Mouse (Mus musculus): ENCODE data around the gene Shisa9. TPM values are rescaled to one million over a fixed set of nuclear protein-coding genes. Genes with fewer than 3 reads are reported as not detected.

The Shisa9 gene
- total and polyA plus RNA-seq, 3 experiments: not detected

- H3K27me3 ChIP-seq (replicated peaks): peaks cover 61% of the 10 kb centered on the region
- no peak overlapping the region for H3K9ac ChIP-seq (ENCODE audit: insufficient read depth, low read depth)
- TF ChIP-seq CHD2 (IDR thresholded peaks at IDR 0.05; ENCODE audit: low read length) (no peak), MXI1 (IDR thresholded peaks at IDR 0.05; ENCODE audit: low read depth, low read length) (no peak), POLR2A (IDR thresholded peaks at IDR 0.05; ENCODE audit: low read depth, low read length) (no peak), CTCF (conservative IDR thresholded peaks at IDR 0.05 in 1 of 2, IDR thresholded peaks at IDR 0.05 in 1 of 2; ENCODE audit: low read depth in 2 of 2, low read length in 2 of 2) (no peak), USF2 (conservative IDR thresholded peaks at IDR 0.05; ENCODE audit: low read depth, low read length) (no peak), EP300 (IDR thresholded peaks at IDR 0.05; ENCODE audit: low read length) (no peak), ZNF384 (IDR thresholded peaks at IDR 0.05; ENCODE audit: low read depth, low read length) (no peak), IRF4 (IDR thresholded peaks at IDR 0.05; ENCODE audit: low read depth, low read length) (no peak), TBP (conservative IDR thresholded peaks at IDR 0.05; ENCODE audit: low read depth, low read length) (no peak), E2F4 (IDR thresholded peaks at IDR 0.05; ENCODE audit: insufficient replicate concordance, low read depth, low read length) (no peak), BHLHE40 (IDR thresholded peaks at IDR 0.05; ENCODE audit: low read depth, low read length) (no peak), NRF1 (IDR thresholded peaks at IDR 0.05; ENCODE audit: low read depth, low read length) (no peak)
- H3K4me1 ChIP-seq (ENCODE audit: control insufficient read depth in 1 of 2, insufficient read depth in 2 of 2): no peaks in the 10 kb centered on the region
- H3K79me2 ChIP-seq (replicated peaks; ENCODE audit: control insufficient read depth, extremely low read depth, insufficient read depth, poor library complexity, severe bottlenecking): no peaks in the 10 kb centered on the region
- no peak overlapping the region for H3K27ac ChIP-seq (ENCODE audit: insufficient read depth, low read depth)
- in situ Hi-C loops (cut with MboI; ENCODE audit: low pct_ligation_motif_present, low pct_unique_long_range_greater_than_20kb, low sequenced_read_pairs): loop anchor here (25.0 kb wide), 1 partner anchor 606 kb away; no protein-coding TSS in a partner anchor
- dilution Hi-C loops (cut with MboI; ENCODE audit: extremely low pct_ligation_motif_present, extremely low pct_unique_long_range_greater_than_20kb, low sequenced_read_pairs): no loop called here
- no peak overlapping the region for H3K4me3 ChIP-seq (replicated peaks in 1 of 3; ENCODE audit: low read depth in 2 of 3, low read length in 2 of 3, poor library complexity in 1 of 3)
- DNase-seq (ENCODE audit: extremely low read depth): no peak
- H3K4me2 ChIP-seq (ENCODE audit: insufficient read depth, low read depth, poor library complexity, severe bottlenecking): no peak overlapping the region
- no peaks in the 10 kb centered on the region for H3K9me3 ChIP-seq (replicated peaks; ENCODE audit: low read length)
- H3K36me3 ChIP-seq (replicated peaks in 1 of 2; ENCODE audit: control insufficient read depth in 1 of 2, insufficient read depth in 1 of 2, low read length in 1 of 2): no peaks in the 10 kb centered on the region
These were observed 234.2 kb downstream of the Shisa9 start for GRCm38 (mm10) chr16:12218151-12218532.

- dilution Hi-C loops (cut with MboI; ENCODE audit: extremely low pct_ligation_motif_present, extremely low pct_unique_long_range_greater_than_20kb, low sequenced_read_pairs): no loop called here
These were observed 235.9 kb downstream of the Shisa9 start for GRCm38 (mm10) chr16:12219821-12220220.

GRCm38 (mm10) chr16:12223537-12223936 is 239.6 kb downstream of the Shisa9 start:
- Histone ChIP-seq H3K27me3 (replicated peaks) (peaks cover 51% of the 10 kb centered on the region), H3K9me3 (replicated peaks; ENCODE audit: low read length) (no peaks in the 10 kb centered on the region), H3K4me3 (replicated peaks in 1 of 3; ENCODE audit: low read depth in 2 of 3, low read length in 2 of 3, poor library complexity in 1 of 3) (no peak overlapping the region), H3K36me3 (replicated peaks in 1 of 2; ENCODE audit: control insufficient read depth in 1 of 2, insufficient read depth in 1 of 2, low read length in 1 of 2) (no peaks in the 10 kb centered on the region), H3K79me2 (replicated peaks; ENCODE audit: control insufficient read depth, extremely low read depth, insufficient read depth, poor library complexity, severe bottlenecking) (no peaks in the 10 kb centered on the region), H3K27ac (ENCODE audit: insufficient read depth, low read depth) (no peak overlapping the region), H3K9ac (ENCODE audit: insufficient read depth, low read depth) (no peak overlapping the region), H3K4me2 (ENCODE audit: insufficient read depth, low read depth, poor library complexity, severe bottlenecking) (no peak overlapping the region), H3K4me1 (ENCODE audit: control insufficient read depth in 1 of 2, insufficient read depth in 2 of 2) (no peaks in the 10 kb centered on the region)
- in situ Hi-C loops (cut with MboI; ENCODE audit: low pct_ligation_motif_present, low pct_unique_long_range_greater_than_20kb, low sequenced_read_pairs): loop anchor here (25.0 kb wide), 1 partner anchor 611 kb away; no protein-coding TSS in a partner anchor
- dilution Hi-C loops (cut with MboI; ENCODE audit: extremely low pct_ligation_motif_present, extremely low pct_unique_long_range_greater_than_20kb, low sequenced_read_pairs): no loop called here
- DNase-seq (ENCODE audit: extremely low read depth): no peak
- TF ChIP-seq NRF1 (IDR thresholded peaks at IDR 0.05; ENCODE audit: low read depth, low read length): no peak
- TF ChIP-seq EP300 (IDR thresholded peaks at IDR 0.05; ENCODE audit: low read length): no peak
- no peak for TF ChIP-seq JUND (conservative IDR thresholded peaks at IDR 0.05; ENCODE audit: low read depth, low read length)
- no peak for TF ChIP-seq ELF1 (IDR thresholded peaks at IDR 0.05; ENCODE audit: low read depth, low read length)
- TF ChIP-seq BHLHE40 (IDR thresholded peaks at IDR 0.05; ENCODE audit: low read depth, low read length): no peak
- no peak for TF ChIP-seq ZKSCAN1 (IDR thresholded peaks at IDR 0.05; ENCODE audit: borderline replicate concordance, low read depth, low read length)
- TF ChIP-seq TCF12 (IDR thresholded peaks at IDR 0.05; ENCODE audit: low read depth, low read length): no peak
- TF ChIP-seq PAX5 (IDR thresholded peaks at IDR 0.05; ENCODE audit: low read length): no peak
- no peak for TF ChIP-seq ZC3H11A (IDR thresholded peaks at IDR 0.05; ENCODE audit: low read depth, low read length)
- no peak for TF ChIP-seq USF2 (conservative IDR thresholded peaks at IDR 0.05; ENCODE audit: low read depth, low read length)
- TF ChIP-seq CTCF (conservative IDR thresholded peaks at IDR 0.05 in 1 of 2, IDR thresholded peaks at IDR 0.05 in 1 of 2; ENCODE audit: low read depth in 2 of 2, low read length in 2 of 2): no peak
- no peak for TF ChIP-seq SIN3A (IDR thresholded peaks at IDR 0.05; ENCODE audit: low read length)
- no peak for TF ChIP-seq MAX (IDR thresholded peaks at IDR 0.05; ENCODE audit: low read length)
- no peak for TF ChIP-seq E2F4 (IDR thresholded peaks at IDR 0.05; ENCODE audit: insufficient replicate concordance, low read depth, low read length)
- no peak for TF ChIP-seq ZNF384 (IDR thresholded peaks at IDR 0.05; ENCODE audit: low read depth, low read length)
- no peak for TF ChIP-seq CHD2 (IDR thresholded peaks at IDR 0.05; ENCODE audit: low read length)
- TF ChIP-seq HCFC1 (IDR thresholded peaks at IDR 0.05; ENCODE audit: low read depth, low read length): no peak
- TF ChIP-seq RCOR1 (conservative IDR thresholded peaks at IDR 0.05; ENCODE audit: low read depth, low read length): no peak
- TF ChIP-seq UBTF (IDR thresholded peaks at IDR 0.05; ENCODE audit: low read depth, low read length): no peak

More at GRCm38 (mm10) chr16:12219821-12220220, 235.9 kb downstream of the Shisa9 start:
- Histone ChIP-seq H3K36me3 (replicated peaks in 1 of 2; ENCODE audit: control insufficient read depth in 1 of 2, insufficient read depth in 1 of 2, low read length in 1 of 2) (no peaks in the 10 kb centered on the region), H3K4me3 (replicated peaks in 1 of 3; ENCODE audit: low read depth in 2 of 3, low read length in 2 of 3, poor library complexity in 1 of 3) (no peak overlapping the region), H3K9ac (ENCODE audit: insufficient read depth, low read depth) (no peak overlapping the region), H3K79me2 (replicated peaks; ENCODE audit: control insufficient read depth, extremely low read depth, insufficient read depth, poor library complexity, severe bottlenecking) (no peaks in the 10 kb centered on the region), H3K4me1 (ENCODE audit: control insufficient read depth in 1 of 2, insufficient read depth in 2 of 2) (no peaks in the 10 kb centered on the region), H3K27me3 (replicated peaks) (peaks cover 64% of the 10 kb centered on the region), H3K27ac (ENCODE audit: insufficient read depth, low read depth) (no peak overlapping the region), H3K9me3 (replicated peaks; ENCODE audit: low read length) (no peaks in the 10 kb centered on the region), H3K4me2 (ENCODE audit: insufficient read depth, low read depth, poor library complexity, severe bottlenecking) (no peak overlapping the region)
- in situ Hi-C loops (cut with MboI; ENCODE audit: low pct_ligation_motif_present, low pct_unique_long_range_greater_than_20kb, low sequenced_read_pairs): loop anchor here (25.0 kb wide), 1 partner anchor 608 kb away; no protein-coding TSS in a partner anchor
- TF ChIP-seq MAFK (IDR thresholded peaks at IDR 0.05; ENCODE audit: insufficient replicate concordance, low read length) (no peak), RAD21 (IDR thresholded peaks at IDR 0.05; ENCODE audit: low read depth, low read length) (no peak), NRF1 (IDR thresholded peaks at IDR 0.05; ENCODE audit: low read depth, low read length) (no peak)
- DNase-seq (ENCODE audit: extremely low read depth): no peak
